Mouse (Mus musculus) ES-Bruce4 (cell line): ENCODE results near the gene Xpo5. TPM values are rescaled to one million over a fixed set of nuclear protein-coding genes. Genes with fewer than 3 reads are reported as not detected.

Source experiments
- H3K27ac ChIP-seq: 2 replicates; pipeline ENCODE4 v1.5.1; 2012; ENCODE audit warnings: low read length, inconsistent platforms; ENCODE audit not compliant: insufficient read depth
- H3K27me3 ChIP-seq: 2 replicates; pipeline ENCODE4 v1.6.1; 2012; ENCODE audit warnings: mild to moderate bottlenecking, low read length, inconsistent platforms; ENCODE audit not compliant: control insufficient read depth, poor library complexity, insufficient read depth, severe bottlenecking
- H3K36me3 ChIP-seq: 2 replicates; pipeline ENCODE4 v1.6.1; 2012; ENCODE audit warnings: inconsistent platforms, mild to moderate bottlenecking, low read length, moderate library complexity; ENCODE audit not compliant: control insufficient read depth, poor library complexity, insufficient read depth, severe bottlenecking
- H3K4me1 ChIP-seq: one replicate; pipeline ENCODE4 v1.8.1; 2011; ENCODE audit warnings: low read length; ENCODE audit not compliant: control insufficient read depth, insufficient read depth
- H3K4me3 ChIP-seq: 2 replicates; pipeline ENCODE4 v1.5.1; 2011; ENCODE audit warnings: low read depth, mild to moderate bottlenecking, low read length
- H3K9ac ChIP-seq: 2 replicates; pipeline ENCODE4 v1.6.1; 2012; ENCODE audit warnings: low read depth, mild to moderate bottlenecking, inconsistent platforms; ENCODE audit not compliant: poor library complexity, severe bottlenecking
- H3K9me3 ChIP-seq: replicated peaks from 2 replicates; pipeline ENCODE4 v1.6.1; 2012; ENCODE audit warnings: mild to moderate bottlenecking, low read length, inconsistent platforms; ENCODE audit not compliant: control insufficient read depth, poor library complexity, insufficient read depth, severe bottlenecking
- CTCF ChIP-seq: IDR thresholded peaks from one replicate; pipeline ENCODE4 v1.8.1; 2011; ENCODE audit warnings: low read depth, low read length
- EP300 ChIP-seq: IDR thresholded peaks from 2 replicates; pipeline ENCODE4 v1.6.1; 2011; ENCODE audit warnings: low read depth, low read length; ENCODE audit not compliant: insufficient read depth
- POLR2A ChIP-seq: IDR thresholded peaks from one replicate; pipeline ENCODE4 v1.8.1; 2011; ENCODE audit warnings: low read length; ENCODE audit not compliant: insufficient read depth
- polyA plus RNA-seq: library from polyadenylated mRNA; stranded (reverse); fragments of >200 nt; gene quantifications from 2 replicates; pipeline ENCODE4 v1.2.4, GENCODE M21; 2011; ENCODE audit warnings: low read depth; ENCODE audit not compliant: missing spikeins, insufficient read depth, insufficient read length

Gene Xpo5
- polyA plus RNA-seq, 1 experiment = 77.8 TPM

DNA sequence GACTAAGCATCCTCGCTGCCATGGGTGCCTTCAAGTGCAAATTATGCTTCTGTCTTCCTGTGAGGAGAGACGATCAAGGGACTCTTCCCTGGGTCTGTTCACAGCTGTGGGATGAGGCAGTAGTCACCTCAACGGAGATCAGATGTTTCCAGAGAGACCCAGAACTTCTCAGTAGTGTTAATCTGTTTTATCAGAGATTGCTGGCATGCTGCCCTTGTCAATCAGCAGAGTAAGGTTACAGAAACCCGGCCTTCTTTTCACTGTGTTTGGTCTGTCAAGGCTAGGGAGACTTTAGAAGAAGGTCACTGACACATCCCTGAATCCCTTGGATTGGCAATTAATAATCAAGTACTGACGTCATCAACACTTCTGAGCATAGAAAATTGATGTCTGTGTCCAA, 34.9 kb downstream of the Xpo5 start:
- Histone ChIP-seq H3K9ac (no peak overlapping the region), H3K27me3 (no peaks in the 10 kb centered on the region), H3K9me3 (no peaks in the 10 kb centered on the region), H3K4me3 (no peak overlapping the region), H3K4me1 (no peaks in the 10 kb centered on the region), H3K36me3 (peaks cover 81% of the 10 kb centered on the region), H3K27ac (no peak overlapping the region)
- TF ChIP-seq POLR2A (no peak), CTCF (no peak), EP300 (no peak)

DNA sequence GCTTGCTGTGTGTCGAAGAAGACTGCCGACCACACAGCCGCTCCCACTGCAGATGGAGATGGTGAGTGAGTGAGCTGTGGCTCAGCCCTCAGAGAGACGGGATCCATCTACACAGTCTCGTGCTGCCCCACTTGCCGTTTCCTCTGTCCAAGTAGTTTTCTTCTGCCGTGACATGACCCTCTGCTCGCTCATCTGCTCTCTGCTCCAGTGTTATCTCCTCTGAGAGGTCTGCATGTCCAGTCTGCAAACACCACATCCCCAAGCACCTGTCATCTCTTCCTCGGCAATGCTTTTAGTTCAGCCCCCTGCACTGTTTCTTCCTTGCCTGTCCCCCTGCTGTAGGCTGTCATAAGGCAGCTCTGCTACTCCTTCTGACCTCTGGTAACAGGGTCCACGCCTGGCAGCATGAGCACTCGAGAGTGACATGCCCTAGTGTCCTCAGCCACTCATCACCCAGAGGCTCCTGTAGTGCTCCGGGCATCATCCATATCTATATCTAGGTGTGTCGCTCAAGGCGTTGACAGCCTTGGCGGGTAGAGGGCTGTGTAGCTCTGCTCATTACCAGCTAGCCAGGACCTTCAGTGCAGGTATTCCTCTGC, 37.0 kb downstream of the Xpo5 start:
- Histone ChIP-seq H3K27me3 (no peaks in the 10 kb centered on the region), H3K4me1 (no peaks in the 10 kb centered on the region)

DNA sequence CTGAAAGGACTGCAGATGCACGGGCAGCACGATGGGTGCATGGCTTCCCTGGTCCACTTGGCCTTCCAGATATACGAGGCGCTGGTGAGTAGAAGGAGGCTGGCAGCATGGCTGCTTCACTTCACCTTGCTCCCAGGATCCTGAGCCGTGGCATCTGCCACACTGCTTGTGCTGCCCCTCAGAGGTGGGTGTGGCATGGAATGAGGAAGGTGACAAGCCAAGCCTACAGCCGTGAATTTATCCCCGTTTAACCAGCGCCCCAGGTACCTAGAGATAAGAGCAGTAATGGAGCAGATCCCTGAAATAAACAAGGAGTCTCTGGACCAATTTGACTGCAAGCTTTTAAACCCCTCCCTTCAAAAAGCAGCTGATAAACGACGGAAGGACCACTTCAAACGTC, 38.9 kb downstream of the Xpo5 start:
- H3K4me3 ChIP-seq = no peak overlapping the region
- H3K9me3 ChIP-seq = no peaks in the 10 kb centered on the region
- no peaks in the 10 kb centered on the region for H3K4me1 ChIP-seq
- peaks cover 84% of the 10 kb centered on the region for H3K36me3 ChIP-seq
- TF ChIP-seq EP300 (no peak), CTCF (no peak), POLR2A (no peak)
- H3K27me3 ChIP-seq = no peaks in the 10 kb centered on the region
- H3K9ac ChIP-seq = no peak overlapping the region
- H3K27ac ChIP-seq = no peak overlapping the region

More for the DNA sequence above, 37.0 kb downstream of the Xpo5 start:
- Histone ChIP-seq H3K9me3 (no peaks in the 10 kb centered on the region), H3K27ac (no peak overlapping the region), H3K4me3 (no peak overlapping the region), H3K36me3 (peaks cover 81% of the 10 kb centered on the region), H3K9ac (no peak overlapping the region)
- TF ChIP-seq EP300 (no peak), POLR2A (no peak)

DNA sequence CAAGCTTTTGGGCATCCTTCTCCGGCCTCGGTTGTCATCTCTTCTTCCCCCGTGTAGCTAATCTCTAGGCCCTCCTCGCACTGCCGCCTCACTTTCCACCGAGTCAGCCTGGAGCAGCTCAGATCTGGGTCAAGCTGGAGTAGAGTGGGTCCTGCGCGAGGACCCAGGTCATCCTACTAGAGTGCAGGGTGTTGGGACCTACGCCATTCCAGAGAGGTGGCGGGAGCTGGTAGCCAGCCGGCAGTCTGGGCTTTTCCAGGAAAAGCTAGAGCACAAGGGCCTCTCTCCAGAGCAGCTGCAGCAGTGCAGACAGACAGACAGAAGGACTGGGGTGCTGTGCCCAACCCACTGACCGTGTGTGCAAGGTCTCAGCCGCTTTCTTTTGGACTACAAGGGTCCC, 39.7 kb downstream of the Xpo5 start:
- H3K27ac ChIP-seq = no peak overlapping the region
- no peaks in the 10 kb centered on the region for H3K4me1 ChIP-seq
- no peak overlapping the region for H3K9ac ChIP-seq
- H3K9me3 ChIP-seq = no peaks in the 10 kb centered on the region
- no peaks in the 10 kb centered on the region for H3K27me3 ChIP-seq
- no peak for TF ChIP-seq CTCF
- TF ChIP-seq EP300 = no peak
- no peak overlapping the region for H3K4me3 ChIP-seq
- peaks cover 75% of the 10 kb centered on the region for H3K36me3 ChIP-seq

- H3K27me3 ChIP-seq = no peaks in the 10 kb centered on the region
- H3K4me3 ChIP-seq = no peak overlapping the region
- H3K27ac ChIP-seq = no peak overlapping the region
- peaks cover 72% of the 10 kb centered on the region for H3K36me3 ChIP-seq
- no peaks in the 10 kb centered on the region for H3K4me1 ChIP-seq
- TF ChIP-seq POLR2A = no peak
- no peak for TF ChIP-seq CTCF
- TF ChIP-seq EP300 = no peak
- H3K9me3 ChIP-seq = no peaks in the 10 kb centered on the region
- H3K9ac ChIP-seq = no peak overlapping the region
Observed at GRCm38 (mm10) chr17:46242993-46243392, 40.4 kb downstream of the Xpo5 start.

DNA sequence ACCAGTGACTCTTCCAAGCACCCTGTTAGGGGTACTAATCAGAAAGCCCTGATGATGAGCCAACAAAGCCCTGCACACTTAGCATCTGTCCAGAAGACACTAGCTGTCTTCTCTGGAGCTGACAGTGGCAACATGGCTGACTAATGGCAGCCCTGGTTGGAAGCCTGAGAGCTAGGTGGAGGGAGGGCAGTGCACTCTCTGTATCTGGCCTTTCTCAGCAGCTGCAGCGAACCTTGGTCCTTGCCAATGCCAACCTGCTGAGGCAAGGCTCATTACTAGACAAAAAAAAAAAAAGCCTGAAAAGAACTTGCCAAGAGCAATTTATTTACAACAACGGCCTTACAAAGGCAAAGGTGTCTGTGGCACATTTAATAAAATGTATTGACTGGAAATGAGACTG, 41.0 kb downstream of the Xpo5 start:
- TF ChIP-seq POLR2A (no peak), CTCF (no peak), EP300 (no peak)
- Histone ChIP-seq H3K4me3 (no peak overlapping the region), H3K9me3 (no peaks in the 10 kb centered on the region), H3K4me1 (no peaks in the 10 kb centered on the region), H3K27ac (no peak overlapping the region), H3K9ac (no peak overlapping the region), H3K36me3 (peaks cover 68% of the 10 kb centered on the region), H3K27me3 (no peaks in the 10 kb centered on the region)
